Mouse (Mus musculus): ENCODE results near the gene Polr1a. TPM values are rescaled to one million over a fixed set of nuclear protein-coding genes. Genes with fewer than 3 reads are reported as not detected.

Gene Polr1a
- total RNA-seq, 2 experiments from 2014 or later, result 44.5 to 51.4 TPM

DNA sequence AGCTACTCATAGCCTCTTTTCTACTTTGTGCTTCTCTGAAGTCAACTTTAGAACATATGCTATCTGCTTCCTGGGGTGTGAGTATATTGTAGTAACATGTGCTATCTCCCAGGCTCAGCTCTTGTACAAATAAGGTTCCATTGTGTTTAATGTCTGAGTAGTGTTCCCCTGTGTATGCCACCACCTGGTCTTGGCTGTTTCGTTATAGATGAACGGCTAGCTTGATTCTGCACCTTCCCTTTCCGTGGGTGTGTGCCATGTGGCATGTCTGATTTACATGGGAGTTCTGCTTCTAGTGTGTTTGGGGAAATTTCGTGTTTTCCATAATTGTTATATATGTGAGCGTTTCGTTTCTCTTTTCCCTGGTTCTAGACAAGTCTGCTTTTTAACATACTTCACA lies 36.2 kb downstream of the Polr1a start:
- no peak for DNase-seq
- intact Hi-C loops (cut with DNase I), result no loop called here

DNA sequence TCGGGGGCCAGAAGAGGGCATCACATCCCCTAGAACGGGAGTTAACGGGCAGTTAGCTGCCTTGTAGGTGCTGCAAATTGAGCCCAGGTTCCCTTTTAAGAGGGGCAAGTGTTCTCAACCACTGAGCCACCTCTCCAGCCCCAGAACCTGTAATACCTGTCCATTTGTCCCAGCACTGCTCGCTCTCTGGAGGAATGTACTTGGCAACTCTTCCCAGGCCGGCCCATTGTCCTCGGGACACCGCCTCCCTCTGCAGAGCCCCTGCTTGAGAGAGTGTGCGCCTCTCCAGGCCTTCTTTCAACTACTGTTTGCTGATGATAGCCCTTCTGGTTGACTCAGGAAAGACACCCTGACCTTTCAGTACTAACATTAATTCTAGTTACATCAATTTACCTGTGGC lies 37.3 kb downstream of the Polr1a start:
- no peak for DNase-seq
- intact Hi-C loops (cut with DNase I), result no loop called here

DNA sequence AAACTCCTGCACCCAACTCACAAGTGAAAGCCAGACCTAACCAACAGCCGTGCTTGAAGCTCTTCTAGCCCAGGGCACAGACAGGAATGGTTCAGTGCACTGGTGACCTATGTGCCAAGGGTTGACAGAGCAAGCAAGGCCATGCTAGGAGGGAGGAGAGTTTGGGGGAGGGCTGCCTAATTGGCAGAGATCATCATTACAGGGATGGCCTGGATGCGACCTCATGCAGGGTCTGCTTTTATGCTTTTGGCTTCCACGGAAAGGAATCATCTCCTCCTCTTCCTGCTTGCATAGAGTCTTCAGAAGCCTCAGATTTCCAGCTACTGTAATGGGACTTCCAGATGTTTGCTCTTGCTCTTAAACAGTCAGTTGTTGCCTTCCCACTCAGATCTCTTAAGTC lies 40.9 kb downstream of the Polr1a start:
- DNase-seq, result peak in 1 of 2 experiments; percentile 15
- intact Hi-C loops (cut with DNase I), result loop anchor here (2.0 kb wide), 1 partner anchor 21 kb away; no protein-coding TSS in a partner anchor

DNA sequence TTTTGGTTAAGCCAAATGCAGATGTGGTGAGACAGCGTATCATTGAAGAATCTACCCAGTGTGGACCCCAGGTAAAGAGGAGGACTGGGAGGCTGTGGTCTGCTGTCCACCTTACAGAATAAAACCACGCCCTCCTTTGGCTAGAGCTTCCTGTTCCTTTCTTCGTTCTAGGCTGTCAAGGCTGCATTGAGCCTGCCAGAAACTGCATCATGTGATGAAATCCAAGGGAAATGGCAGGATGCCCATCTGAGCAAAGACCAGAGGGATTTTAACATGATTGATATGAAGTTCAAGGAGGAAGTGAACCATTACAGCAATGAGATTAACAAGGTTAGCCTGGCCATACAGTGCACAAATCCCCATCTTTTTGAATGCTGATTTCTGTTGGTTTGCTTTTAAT lies 41.7 kb downstream of the Polr1a start:
- DNase-seq, result peak; percentile 39 to 53
- intact Hi-C loops (cut with DNase I), result no loop called here

DNA sequence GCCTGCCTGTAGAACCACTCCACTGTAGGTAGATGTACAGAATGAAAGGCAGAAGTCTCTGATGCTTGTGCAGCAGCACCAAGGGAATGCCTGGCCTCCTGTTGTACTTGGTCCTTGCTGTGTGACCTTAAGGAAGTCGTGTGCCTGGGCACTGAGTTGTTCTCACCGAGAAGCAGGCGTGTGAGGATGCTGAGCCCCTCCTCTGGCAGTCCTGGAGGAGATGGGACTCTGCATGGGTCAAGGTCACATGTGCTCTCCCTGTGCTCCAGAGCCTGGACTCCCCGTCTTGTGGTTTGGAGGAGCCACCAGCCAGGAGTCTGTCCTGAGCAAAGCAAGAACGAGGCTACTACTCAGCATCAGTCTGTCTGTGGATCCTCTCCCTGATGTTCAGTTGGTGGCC lies 42.3 kb downstream of the Polr1a start:
- DNase-seq, result no peak
- intact Hi-C loops (cut with DNase I), result no loop called here

DNA sequence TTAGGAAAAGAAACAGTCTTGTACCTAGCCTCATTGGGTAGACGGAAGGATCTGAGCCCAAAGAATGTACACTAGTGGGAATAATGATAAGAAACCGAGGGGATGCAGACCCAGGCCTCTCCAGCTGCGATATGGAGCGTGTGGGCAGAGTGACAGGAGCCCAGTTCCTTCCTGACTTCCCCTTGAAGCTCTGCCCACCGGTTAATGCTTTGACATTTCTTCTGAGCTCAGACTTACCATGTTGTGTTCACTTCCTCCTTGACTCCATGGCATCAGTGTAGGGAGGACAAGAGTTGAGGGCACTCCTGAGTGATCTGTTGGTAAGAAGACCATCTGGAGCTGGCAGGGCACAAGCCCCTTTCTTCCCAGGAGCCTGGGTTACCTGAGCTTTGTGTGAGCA lies 53.3 kb downstream of the Polr1a start:
- intact Hi-C loops (cut with DNase I), result no loop called here
- DNase-seq, result no peak

DNA sequence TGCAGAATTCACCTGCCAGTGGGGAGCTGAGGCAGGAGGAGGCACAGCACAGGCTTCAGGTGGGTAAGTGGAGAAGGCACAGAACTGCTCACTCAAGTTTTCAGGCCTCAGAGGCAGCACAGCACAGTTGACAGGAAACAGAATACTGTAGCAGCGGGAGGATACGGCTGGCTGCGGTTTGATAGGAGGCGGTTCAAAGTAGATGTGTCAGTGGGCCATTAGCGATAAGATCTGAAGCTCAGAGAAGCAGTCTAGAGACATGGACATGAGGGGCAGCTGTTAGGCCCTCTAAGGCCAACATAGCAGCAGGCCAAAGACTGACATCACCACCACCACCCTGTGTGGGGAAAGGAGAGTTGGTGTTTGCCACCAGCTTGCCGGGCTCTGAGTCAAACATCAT lies 53.9 kb downstream of the Polr1a start:
- intact Hi-C loops (cut with DNase I), result no loop called here
- DNase-seq, result no peak

DNA sequence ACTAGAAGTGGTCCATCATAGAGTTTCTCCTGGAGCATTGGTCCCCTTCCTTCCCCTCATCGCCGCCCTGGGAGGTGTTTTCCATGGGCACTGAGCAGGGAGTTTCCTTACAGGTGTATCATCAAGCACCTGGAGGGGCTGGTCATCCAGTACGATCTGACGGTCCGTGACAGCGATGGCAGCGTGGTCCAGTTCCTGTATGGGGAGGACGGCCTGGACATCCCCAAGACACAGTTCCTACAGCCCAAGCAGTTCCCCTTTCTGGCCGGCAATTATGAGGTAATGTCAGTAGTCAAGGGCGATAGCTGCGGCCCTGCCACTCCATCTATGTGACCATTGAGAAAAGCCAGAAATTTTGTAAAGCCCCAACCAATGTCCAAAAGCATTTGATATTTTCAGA lies 54.7 kb downstream of the Polr1a start:
- no peak for DNase-seq
- intact Hi-C loops (cut with DNase I), result no loop called here

DNA sequence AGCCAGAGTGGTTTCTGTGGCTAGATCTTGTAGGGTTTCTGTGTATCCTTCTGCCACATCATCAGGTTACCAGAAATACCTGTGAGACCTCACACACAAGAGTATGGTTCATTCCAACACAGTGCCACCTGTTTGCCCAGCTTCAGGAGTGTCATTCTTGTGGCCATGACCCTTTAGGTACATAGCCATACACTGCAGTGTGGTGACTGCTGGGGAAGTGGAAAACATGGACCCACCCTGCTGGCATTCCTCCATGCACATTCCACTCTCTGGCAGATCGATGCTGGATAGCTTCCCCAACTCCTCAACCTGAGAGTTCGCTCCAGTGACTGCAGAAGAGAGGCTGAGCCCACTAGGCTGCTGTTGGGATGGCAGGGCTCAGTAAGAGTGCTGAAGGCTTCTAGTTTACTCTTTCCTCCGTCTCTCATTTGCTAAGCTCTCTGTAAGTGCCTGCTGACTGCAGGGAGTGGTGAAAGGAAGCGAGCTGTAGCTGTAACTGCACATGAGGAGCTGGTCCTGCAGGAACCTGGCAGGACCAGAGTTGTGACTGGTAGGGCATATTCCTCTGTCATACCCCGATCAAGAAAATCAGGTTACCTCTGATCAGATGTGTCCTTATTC lies 57.9 kb downstream of the Polr1a start:
- intact Hi-C loops (cut with DNase I), result no loop called here
- DNase-seq, result no peak

DNA sequence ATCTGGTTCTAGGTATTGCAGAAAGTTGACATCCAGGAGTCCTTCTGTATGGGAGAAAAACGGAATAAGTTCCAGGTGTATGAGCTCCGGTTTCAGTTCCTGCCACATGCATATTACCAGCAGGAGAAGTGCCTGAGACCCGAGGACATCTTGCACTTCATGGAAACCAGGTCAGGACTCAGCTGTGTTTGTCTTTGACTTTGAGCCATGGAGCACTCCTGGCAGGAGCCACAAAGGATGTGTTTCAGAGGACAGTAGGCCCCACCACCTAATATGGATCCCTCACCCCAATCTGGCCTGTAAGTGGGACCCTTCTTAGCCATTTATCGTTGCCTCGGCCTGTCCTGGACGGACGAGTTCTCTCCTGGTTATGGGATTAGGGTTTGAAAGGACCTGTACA lies 59.0 kb downstream of the Polr1a start:
- intact Hi-C loops (cut with DNase I), result no loop called here
- no peak for DNase-seq

DNA sequence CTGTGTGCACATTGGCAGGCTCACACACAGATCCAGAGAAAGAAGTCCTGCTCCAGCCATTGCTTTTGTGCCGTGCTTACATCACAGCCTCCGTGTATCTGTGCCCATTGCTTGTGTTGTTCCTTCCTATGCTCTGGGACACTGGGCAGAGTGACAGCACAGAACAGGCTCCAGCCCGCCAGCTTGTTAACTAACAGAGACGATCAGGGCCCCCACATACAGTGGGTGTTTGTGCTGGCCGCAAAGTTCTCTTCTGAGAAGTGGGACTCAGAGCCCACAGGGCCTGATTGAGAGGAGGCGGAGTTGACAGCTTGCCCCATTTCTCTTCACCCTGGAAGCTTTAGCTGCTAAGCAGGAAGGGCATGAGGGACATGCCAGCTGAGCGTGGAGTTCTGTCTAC lies 60.6 kb downstream of the Polr1a start:
- intact Hi-C loops (cut with DNase I), result no loop called here
- DNase-seq, result no peak

DNA sequence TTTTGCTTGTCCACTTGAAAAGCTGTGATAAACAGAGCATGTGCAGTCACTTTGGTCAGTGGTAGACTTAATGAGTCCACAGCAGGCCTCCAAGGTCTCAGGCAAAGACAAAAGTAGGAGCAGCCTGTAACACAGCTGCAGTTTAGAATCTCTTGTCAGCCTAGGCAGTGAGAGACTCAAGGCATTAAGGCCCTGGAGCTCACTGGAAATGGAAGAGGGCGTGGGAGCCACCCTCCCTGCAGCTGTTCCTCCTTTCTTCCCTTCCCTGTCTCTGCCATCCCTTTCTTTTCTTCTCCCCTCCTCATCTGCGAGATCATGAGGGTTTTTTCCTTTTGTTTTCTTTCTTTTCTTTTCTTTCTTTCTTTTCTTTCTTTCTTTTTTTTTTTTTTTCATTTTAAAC lies 61.3 kb downstream of the Polr1a start:
- intact Hi-C loops (cut with DNase I), result no loop called here
- no peak for DNase-seq

DNA sequence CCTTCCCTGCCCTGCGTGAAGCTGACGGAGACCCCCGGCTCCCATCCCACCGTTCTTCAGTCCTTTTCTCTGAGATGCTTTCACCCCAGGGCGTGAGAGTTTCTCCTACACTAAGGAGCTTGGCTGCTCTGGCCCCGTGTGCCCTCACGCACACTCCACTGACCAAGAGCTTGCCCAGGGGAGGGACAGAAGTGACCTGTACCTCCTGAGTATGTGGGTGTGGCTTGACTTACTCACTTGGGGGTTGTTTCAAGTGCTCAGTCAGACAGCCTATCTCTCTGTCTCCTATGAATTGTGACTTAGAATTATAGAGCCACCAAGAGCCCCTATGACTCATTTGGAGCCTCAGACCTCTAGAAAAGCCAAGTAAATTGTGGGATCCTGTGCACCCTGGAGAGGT lies 67.7 kb downstream of the Polr1a start:
- intact Hi-C loops (cut with DNase I), result no loop called here
- DNase-seq, result no peak

DNA sequence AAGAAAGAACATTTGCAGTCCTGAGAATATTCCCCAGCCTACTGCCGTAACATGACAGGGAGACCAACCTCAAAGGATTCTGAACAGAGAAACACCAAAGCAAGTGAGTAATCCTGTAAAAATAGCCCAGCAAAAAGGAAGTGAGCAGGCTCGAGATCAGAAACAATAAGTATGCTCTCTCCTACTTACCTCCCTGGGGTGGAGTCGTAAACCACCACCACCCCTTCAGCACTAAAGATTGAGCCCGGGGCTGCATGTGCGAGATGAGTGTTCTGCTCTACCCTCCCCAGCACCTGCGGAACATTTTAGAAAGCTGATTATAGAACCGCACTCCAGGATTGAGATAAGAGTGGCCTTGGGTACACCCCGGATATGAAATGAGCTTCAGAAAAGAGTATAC lies 71.3 kb downstream of the Polr1a start:
- intact Hi-C loops (cut with DNase I), result loop anchor here (5.0 kb wide), 1 partner anchor 117 kb away; the partner anchor contains the start of gene St3gal5
- DNase-seq, result no peak

DNA sequence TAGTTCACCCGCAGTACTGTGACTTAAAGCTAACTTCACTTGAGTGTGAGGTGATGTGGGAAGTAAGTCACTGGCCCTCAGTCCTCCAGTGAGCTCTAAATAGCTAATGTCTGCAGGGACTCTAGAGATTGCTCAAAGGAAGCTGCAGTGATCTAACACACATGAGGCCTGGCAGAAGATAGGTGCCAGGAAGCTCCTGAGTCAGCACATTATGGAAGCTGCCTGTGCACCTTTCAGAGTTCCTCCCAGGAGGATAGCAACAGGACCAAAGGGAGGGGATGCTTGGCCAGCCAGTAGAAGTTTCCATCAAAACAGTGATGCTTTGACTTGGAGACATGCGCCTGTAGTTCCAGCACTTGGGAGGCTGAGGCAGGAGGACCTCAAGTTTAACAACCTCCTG lies 71.7 kb downstream of the Polr1a start:
- no peak for DNase-seq

DNA sequence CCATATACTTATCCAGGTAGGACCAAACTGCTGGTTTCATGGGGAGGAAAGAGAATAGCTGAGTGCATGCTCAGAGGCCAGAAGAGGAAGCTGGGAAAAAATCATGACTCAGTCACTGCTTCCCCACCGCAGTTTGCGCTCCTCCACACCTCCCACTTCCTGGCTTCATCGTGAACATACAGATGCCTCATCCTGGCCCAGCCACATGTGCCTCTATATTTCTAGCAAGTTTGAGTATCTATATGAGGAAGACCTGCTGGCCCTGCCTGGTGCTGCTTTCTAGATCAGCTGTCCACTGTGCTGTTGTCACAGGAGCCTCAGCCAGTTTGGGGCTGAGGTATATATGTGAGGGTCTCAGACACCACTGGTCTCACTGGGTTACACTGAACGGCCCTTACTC lies 72.6 kb downstream of the Polr1a start:
- no peak for DNase-seq
- intact Hi-C loops (cut with DNase I), result loop anchor here (5.0 kb wide), 1 partner anchor 116 kb away; the partner anchor contains the start of gene St3gal5

More for the DNA sequence above, 71.7 kb downstream of the Polr1a start:
- intact Hi-C loops (cut with DNase I), result loop anchor here (5.0 kb wide), 1 partner anchor 117 kb away; the partner anchor contains the start of gene St3gal5

DNA sequence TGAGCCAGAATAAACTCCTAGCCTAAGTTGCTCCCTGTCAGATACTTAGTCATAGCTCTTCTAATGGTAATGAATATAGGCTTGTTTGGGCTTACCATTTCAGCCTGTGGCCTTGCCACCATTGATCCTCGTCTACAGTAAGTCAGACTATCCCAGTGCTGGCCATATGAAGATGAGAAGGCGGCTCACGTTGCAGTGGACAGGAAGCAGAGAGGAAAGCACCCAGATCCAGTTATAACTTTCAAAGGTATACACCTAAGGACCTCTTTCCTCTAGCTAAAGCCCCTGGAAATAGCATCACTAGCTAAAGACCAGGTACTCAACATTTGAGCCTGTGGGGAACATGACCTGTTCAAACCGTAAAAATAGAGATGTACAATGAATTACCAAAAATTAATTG lies 77.1 kb downstream of the Polr1a start:
- intact Hi-C loops (cut with DNase I), result no loop called here
- DNase-seq, result no peak

DNA sequence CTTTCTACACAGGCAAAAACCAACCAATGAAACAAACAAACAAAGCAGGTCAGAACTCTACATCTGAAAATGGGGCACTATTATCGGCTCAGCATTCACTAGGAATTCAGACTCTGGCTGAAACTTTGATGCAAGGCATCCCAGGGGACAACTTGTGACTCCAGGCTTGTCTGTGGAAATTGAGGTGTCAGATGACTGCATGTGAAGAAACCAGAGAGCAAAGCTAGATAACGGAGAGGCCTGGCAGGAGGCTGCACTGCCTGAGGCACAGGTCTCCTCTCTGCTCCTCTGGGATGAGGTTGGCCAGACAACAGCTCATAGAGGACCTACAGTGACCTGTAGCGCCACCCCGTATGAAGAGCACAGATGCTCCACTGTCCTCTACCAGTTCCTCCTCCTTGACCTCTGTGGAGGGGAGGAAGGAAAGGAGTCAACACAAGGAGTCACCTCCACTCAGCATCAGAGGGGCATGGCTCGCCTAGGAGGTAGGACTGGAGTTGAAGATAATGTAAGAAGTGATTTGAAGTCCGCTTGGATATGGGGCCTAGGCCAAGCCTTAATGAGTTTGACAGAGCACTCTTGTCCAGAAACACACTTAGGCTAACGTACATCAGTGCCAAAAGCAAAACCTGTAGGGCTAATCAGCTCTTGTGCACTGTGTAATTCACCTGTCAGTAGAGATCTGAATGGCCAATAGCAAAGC lies 78.8 kb downstream of the Polr1a start:
- peak in 1 of 2 experiments; percentile 37 for DNase-seq
- intact Hi-C loops (cut with DNase I), result no loop called here

DNA sequence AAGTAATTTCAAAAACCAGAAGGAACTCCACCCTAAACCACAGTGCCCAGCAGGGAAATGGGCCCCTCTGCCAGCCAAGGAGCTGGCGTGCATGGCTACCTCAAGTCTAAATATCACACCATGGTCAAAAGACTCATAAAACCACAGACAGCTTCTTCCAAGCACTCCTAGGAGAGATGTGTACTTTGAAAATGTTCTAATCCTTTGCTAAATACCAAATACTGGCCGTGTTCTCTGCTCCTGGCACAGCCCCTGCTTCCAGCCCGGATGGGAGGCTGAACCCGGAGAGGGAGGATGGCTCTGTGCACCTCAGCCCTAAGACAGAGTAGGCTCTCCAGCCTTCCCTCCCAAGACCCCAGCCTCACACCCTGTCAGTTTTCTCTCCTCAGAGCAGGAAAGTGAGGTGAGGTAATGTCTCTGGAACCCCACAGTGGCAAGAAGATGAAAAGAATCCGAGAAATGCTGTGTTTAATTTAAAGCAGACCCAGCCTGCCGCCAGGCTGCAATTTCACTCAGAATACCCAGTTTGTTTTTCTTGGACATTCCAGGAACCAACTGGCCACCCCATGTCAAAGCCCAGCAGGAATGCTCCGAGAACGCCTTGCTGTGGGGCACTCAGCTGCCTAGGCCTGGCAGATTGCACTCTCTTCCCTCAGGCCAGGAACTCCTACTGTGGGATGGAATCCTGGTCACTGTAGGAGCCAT lies 80.9 kb downstream of the Polr1a start:
- intact Hi-C loops (cut with DNase I), result no loop called here
- DNase-seq, result peak in 1 of 2 experiments; percentile 22

DNA sequence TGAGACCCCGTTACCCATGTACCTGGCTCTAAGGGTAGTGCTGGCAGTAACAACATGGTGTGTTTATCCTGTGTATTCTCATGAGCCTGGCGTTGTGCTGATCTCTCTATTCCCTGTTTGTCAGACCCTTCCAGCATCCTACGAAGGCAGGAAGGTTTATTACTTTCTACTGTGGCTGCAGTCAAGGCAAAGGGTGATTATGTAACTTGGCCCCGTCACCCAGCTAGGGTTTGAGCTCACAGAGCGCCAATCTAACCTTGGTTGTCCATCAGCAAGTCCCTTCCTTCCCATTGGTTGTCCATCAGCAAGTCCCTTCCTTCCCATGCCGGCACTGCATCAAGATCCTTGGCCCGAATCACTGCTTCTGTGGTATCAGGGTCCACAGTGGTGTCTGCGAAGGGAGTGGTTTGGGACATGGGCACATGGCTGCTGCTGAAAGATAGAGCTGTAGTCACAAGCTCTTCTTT lies 81.6 kb downstream of the Polr1a start:
- intact Hi-C loops (cut with DNase I), result no loop called here
- DNase-seq, result no peak

DNA sequence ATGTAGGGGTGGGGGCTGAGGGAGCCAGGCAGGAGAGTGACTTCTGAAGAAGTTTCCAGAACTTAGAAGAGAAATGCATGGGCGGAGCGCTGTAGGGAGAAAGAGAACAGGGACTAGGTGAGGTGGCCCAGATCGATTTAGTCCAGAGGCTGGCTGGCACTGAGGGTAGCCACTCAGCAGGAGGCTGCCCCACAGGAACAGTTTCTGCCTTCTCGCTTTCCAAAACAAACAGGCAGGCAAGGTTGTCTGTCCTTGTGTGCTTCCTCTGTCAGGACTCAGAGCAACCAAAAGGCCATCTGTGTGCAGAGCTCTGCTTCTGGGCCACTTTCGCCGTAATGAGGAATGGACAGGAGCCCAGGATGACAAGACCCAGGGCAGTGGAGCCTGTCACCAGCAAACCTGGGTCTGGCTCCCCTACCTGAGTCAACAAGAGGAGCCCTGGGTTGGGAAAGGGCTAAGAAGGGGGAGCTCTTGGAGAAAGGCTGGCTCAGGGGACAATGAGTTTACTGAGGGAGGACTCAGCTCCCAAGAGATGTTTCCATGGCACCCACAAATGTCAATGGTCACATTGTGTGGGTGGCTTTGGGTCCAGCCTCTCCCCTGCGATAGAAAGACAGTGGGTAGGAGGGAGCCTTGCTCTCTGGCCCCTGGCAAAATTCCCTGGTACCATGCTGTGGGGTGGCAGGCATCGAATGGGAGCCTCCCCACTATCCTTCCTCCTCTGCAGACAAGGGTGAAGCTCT lies 82.5 kb downstream of the Polr1a start:
- intact Hi-C loops (cut with DNase I), result no loop called here
- no peak for DNase-seq

All from heart, postnatal 36 days (tissue).